Mouse (Mus musculus): ENCODE results near the gene Ubc.

- TF ChIP-seq GATA1 (IDR thresholded peaks at IDR 0.05; ENCODE audit: borderline replicate concordance, low read length) (no peak), FLI1 (IDR thresholded peaks at IDR 0.05; ENCODE audit: low read length) (peak; percentile 64; the same call in 1 of the 2 replicates)
Measured at GRCm38 (mm10) chr5:125389131-125389578, 847 bp downstream of the Ubc start, which contains the start of gene Gm10382.

Data from megakaryocyte, embryonic 14.5 days (primary cell).